Mouse (Mus musculus) megakaryocyte-erythroid progenitor cell, adult 5-6 weeks (primary cell): ENCODE results near the gene Tceal5. TPM values are rescaled to one million over a fixed set of nuclear protein-coding genes. Genes with fewer than 3 reads are reported as not detected.

Experiments used
- ATAC-seq: replicated peaks from 2 replicates; pipeline ENCODE4 v1.8.0; 2016; ENCODE audit warnings: mild to moderate bottlenecking, inconsistent platforms; ENCODE audit not compliant: severe bottlenecking, poor library complexity, low FRiP score, low TSS enrichment
- total RNA-seq, 2 experiments: library from RNA; stranded (forward) in 1 of 2; stranded (reverse) in 1 of 2; fragments of 200-1000, 215-1000 nt in 1 of 2; fragments of >200 nt in 1 of 2; fragmentation: Nextera tagmentation in 1 of 2; gene quantifications; 2 replicates each; pipeline ENCODE4 v1.2.3; 2014 to 2017

Gene Tceal5
- total RNA-seq, 2 experiments from 2014 or later, result not detected

DNA sequence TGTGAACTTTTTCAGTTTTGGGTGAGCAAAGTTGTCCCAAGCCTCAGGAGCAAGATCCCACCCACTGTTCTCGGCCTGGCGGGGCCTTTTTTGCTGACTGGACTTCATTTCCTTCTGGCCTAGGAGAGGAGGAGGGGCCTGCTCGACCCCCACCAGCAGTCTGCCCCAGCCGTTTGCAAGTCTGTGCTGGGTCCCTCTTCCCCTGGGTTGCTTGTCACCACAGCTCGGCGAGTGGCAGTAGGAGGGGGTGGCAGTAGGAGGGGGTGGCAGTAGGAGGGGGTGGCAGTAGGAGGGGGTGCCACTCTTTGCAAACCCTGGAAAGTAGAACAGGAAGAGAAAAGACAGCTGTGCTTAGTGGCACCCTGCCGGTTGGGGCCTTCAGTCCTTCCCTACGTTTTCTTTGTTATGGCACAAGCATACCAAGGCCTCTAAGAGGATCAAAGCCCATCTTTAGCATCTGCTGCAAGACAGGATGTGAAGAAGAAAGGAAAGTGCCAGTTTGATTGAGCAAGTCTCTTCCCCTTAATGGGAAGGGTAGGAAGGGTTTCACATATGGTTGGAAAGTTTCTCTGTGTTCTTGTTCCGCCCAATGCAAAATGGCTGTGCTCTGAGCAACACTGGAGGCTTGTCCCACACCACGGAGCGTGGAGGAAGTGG is 22.7 kb downstream of the Tceal5 start:
- no peak; the same call in 1 of the 2 replicates for ATAC-seq

- no peak for ATAC-seq
Measured at GRCm38 (mm10) chrX:136172786-136173185, 30.9 kb downstream of the Tceal5 start.

- peak; percentile 100 for ATAC-seq
Measured at GRCm38 (mm10) chrX:136172118-136172551, 31.5 kb downstream of the Tceal5 start, which contains the start of gene Tceal8. Gene Tceal8, minus strand, starts transcription at chrX:136172342.

DNA sequence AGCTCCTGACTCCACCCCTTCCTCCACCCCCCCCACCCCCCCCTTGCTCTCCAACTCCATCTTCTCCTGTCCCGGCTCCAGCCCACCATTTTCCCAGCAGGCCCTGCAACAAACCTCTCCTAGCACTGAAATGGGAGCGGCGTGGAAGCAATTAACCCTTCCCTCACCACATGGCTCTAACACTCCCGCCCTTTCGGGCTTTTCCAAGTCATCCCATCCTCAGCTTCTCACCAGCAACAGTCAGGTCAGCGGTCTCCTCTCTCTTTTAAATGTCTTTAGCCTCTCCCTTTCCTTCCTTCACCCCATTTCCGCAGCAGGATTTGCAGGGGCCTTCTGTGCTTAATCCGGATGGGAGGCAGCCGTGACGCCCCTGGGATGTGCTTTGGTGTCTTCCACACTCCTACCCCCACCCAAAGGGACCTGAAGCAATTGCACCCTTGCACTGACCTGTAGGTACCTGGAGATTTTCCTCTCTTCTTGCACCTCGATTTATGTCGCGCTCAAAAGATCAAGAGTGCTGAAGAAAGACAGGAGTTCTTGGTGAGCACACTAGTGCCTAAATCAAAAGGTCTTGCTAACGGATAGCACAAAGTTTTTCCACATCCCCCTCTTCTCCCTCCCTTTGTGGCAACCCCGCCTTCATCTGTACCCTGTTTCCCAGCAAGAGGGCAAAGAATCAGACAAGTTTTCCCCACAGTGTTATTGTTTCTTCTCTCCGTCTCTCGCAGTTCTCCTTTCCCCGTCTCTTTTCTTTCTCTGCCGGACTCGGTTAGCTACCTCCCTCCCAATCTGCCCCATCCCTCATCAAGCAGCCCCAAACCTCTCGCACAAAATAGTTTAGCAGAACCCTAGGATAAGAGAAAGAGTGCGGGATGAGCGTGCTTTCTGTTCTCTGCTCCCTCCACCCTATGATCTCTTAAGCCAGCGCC is 32.2 kb downstream of the Tceal5 start:
- ATAC-seq, result peak; percentile 18

GRCm38 (mm10) chrX:136170625-136171024 is 33.1 kb downstream of the Tceal5 start:
- no peak for ATAC-seq

Other genes with a start within 250 kb of the Tceal5 start
- gene Arxes2, start 210.1 kb downstream of the Tceal5 start, total RNA-seq (2014; fragmentation: Nextera tagmentation), result 1.4 and 2.2 TPM in 2 replicates
- 5.0 TPM in 1 of 2 replicates, not detected in the other for gene Arxes2, start 210.1 kb downstream of the Tceal5 start, total RNA-seq (2017)
- gene Arxes1, start 170.5 kb downstream of the Tceal5 start, total RNA-seq (2014; fragmentation: Nextera tagmentation), result not detected in 2 replicates
- not detected in 2 replicates for gene Arxes1, start 170.5 kb downstream of the Tceal5 start, total RNA-seq (2017)
- 0.72 TPM in 1 of 2 replicates, not detected in the other for gene Bex2, start 135.6 kb downstream of the Tceal5 start, total RNA-seq (2014; fragmentation: Nextera tagmentation)
- gene Bex2, start 135.6 kb downstream of the Tceal5 start, total RNA-seq (2017), result not detected in 2 replicates
- 0.54 TPM in 1 of 2 replicates, not detected in the other for gene Nxf3, start 118.6 kb downstream of the Tceal5 start, total RNA-seq (2014; fragmentation: Nextera tagmentation)
- gene Nxf3, start 118.6 kb downstream of the Tceal5 start, total RNA-seq (2017), result not detected in 2 replicates
- 116 and 122 TPM in 2 replicates for gene Bex4, start 64.9 kb downstream of the Tceal5 start, total RNA-seq (2014; fragmentation: Nextera tagmentation)
- gene Bex4, start 64.9 kb downstream of the Tceal5 start, total RNA-seq (2017), result 78.6 and 91.4 TPM in 2 replicates
- 36.9 and 37.6 TPM in 2 replicates for gene Tceal8, start 31.5 kb downstream of the Tceal5 start, total RNA-seq (2014; fragmentation: Nextera tagmentation)
- gene Tceal8, start 31.5 kb downstream of the Tceal5 start, total RNA-seq (2017), result 75.5 and 112 TPM in 2 replicates
- not detected in 2 replicates for gene Tceal7, start 10.9 kb upstream of the Tceal5 start, total RNA-seq (2014; fragmentation: Nextera tagmentation)
- not detected in 2 replicates for gene Tceal7, start 10.9 kb upstream of the Tceal5 start, total RNA-seq (2017)
- not detected in 2 replicates for gene Bex1, start 11.6 kb upstream of the Tceal5 start, total RNA-seq (2014; fragmentation: Nextera tagmentation)
- gene Bex1, start 11.6 kb upstream of the Tceal5 start, total RNA-seq (2017), result 7.1 TPM in 1 of 2 replicates, not detected in the other
- 86.2 and 117 TPM in 2 replicates for gene Tceal9, start 41.2 kb upstream of the Tceal5 start, total RNA-seq (2014; fragmentation: Nextera tagmentation)
- gene Tceal9, start 41.2 kb upstream of the Tceal5 start, total RNA-seq (2017), result 259 and 379 TPM in 2 replicates
- 180 and 219 TPM in 2 replicates for gene Bex3, start 66.4 kb upstream of the Tceal5 start, total RNA-seq (2014; fragmentation: Nextera tagmentation)
- 163 and 216 TPM in 2 replicates for gene Bex3, start 66.4 kb upstream of the Tceal5 start, total RNA-seq (2017)